Comparison of ENCODE assay signal across 8 mouse cellular contexts in the genomic region with DNA sequence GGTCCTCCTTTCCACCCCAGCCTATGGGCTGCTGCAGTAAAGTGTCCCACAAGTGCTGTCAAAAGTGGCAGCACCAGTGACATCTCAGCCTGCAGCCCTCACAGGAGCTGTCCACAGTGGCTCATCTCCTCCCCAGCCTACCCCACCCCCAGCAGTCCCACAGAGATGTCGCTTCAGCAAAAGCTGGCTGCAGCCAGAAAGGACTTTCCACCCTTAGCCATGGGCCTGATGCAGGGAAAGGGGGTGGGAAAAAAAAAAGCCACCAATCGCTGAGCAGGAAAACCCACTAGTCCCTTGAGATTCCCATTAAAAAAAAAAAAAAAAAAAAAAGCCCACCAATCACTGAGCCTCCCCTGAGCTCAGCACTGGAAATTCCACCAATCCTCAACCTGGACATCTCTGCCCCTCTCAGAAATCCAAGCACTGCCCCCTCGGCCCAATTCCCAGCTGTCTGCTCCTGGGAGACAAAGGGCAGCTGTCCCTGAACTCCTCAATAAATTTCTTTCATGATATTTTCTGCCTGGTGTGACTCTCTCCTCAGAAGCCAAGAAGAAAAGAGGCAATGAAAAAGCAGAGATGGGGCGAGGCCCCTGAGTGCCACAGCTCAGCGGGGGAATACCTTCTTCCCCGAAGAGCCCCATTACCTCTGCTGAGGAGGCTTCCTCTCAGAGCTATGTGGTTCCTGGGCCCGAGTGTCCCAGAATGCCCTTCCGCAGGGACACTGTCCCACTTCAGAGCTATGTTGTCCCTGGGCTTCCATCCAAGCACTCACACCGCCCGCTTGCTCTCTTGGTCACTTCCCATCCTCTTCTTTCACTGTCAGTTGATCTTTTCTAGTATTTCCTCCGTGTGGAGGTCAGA. TPM values are rescaled to one million over a fixed set of nuclear protein-coding genes. Genes with fewer than 3 reads are reported as not detected.
A peak's percentile ranks its signal among the peaks of the same experiment; 100 is the strongest.
DNase-seq lines count a peak whose midpoint lies in the region; ATAC-seq and TF ChIP-seq lines count a peak whose summit lies in the region.

No protein-coding gene starts in this region.

- peak; percentile 68 for ATAC-seq in lung, embryonic 14.5 days (ENCODE audit: insufficient read depth)

- no peaks in the 10 kb centered on the region for H3K27me3 ChIP-seq in kidney, adult 2 months (replicated peaks; ENCODE audit: control insufficient read depth, insufficient read depth, low read length)
- H3K27me3 ChIP-seq in lung, embryonic 14.5 days (ENCODE audit: insufficient read depth, low read length), result no peaks in the 10 kb centered on the region

- H3K9me3 ChIP-seq in lung, embryonic 14.5 days (ENCODE audit: low read depth, low read length), result no peaks in the 10 kb centered on the region

- no peak overlapping the region for H3K4me3 ChIP-seq in kidney, adult 2 months (ENCODE audit: insufficient read depth, low read depth, low read length)
- no peak overlapping the region for H3K4me3 ChIP-seq in lung, embryonic 14.5 days (ENCODE audit: low read depth, low read length)

- no peak overlapping the region for H3K9ac ChIP-seq in lung, embryonic 14.5 days

- DNase-seq in left cerebral cortex, postnatal 10 days (ENCODE audit: extremely low spot score in 1 of 2, low spot score in 2 of 2), result peak; percentile 54 to 75
- DNase-seq in left cerebral cortex, adult 8-10 months (ENCODE audit: low spot score in 2 of 2), result no peak
- peak; percentile 54 for DNase-seq in embryo, embryonic 10 days (ENCODE audit: low spot score)
- peak; percentile 82 to 83 for DNase-seq in heart, adult 9 months (ENCODE audit: low spot score in 2 of 2)
- peak; percentile 86 for DNase-seq in kidney, adult 2 months
- DNase-seq in lung, embryonic 14.5 days, result peak; percentile 77
- peak; percentile 63 for DNase-seq in retina, embryonic 14.5 days (ENCODE audit: low spot score)
- DNase-seq in spleen, postnatal 36 days (ENCODE audit: low spot score in 2 of 2), result no peak

- H3K36me3 ChIP-seq in kidney, adult 2 months (ENCODE audit: control insufficient read depth, insufficient read depth, low read length), result no peaks in the 10 kb centered on the region
- peaks cover 57% of the 10 kb centered on the region for H3K36me3 ChIP-seq in lung, embryonic 14.5 days (ENCODE audit: insufficient read depth)

- peak overlapping the region; percentile 49; the same call in 1 of the 2 replicates for H3K27ac ChIP-seq in kidney, adult 2 months (ENCODE audit: insufficient read depth, low read depth, low read length)
- peak overlapping the region; percentile 72 for H3K27ac ChIP-seq in lung, embryonic 14.5 days (ENCODE audit: low read depth)

- 0 out of 2 replicates have a peak, but pooled peaks cover 3% of the 10 kb centered on the region for H3K4me1 ChIP-seq in kidney, adult 2 months (ENCODE audit: control insufficient read depth, insufficient read depth, low read length)
- H3K4me1 ChIP-seq in lung, embryonic 14.5 days (ENCODE audit: insufficient read depth), result peaks cover 5% of the 10 kb centered on the region; the same call in 1 of the 2 replicates

- 24% methylated on average over 11 of the region's 11 CpGs for WGBS in kidney, adult 2 months
- 36% methylated on average over 11 of the region's 11 CpGs for WGBS in lung, embryonic 14.5 days

- intact Hi-C loops in left cerebral cortex, postnatal 10 days (cut with DNase I), result no loop called here

- TF ChIP-seq POLR2A in kidney, adult 2 months (IDR thresholded peaks at IDR 0.05; ENCODE audit: low read depth, low read length), result no peak

- peak overlapping the region; percentile 94; the same call in 1 of the 2 replicates for H3K4me2 ChIP-seq in lung, embryonic 14.5 days

- TF ChIP-seq CTCF in kidney, adult 2 months (conservative IDR thresholded peaks at IDR 0.05; ENCODE audit: insufficient read depth, insufficient read length, low read depth, low read length), result no peak
- no peak for TF ChIP-seq CTCF in lung, embryonic 14.5 days (IDR thresholded peaks at IDR 0.05; ENCODE audit: low read depth)

RNA-seq across cellular contexts. Expression of gene Mydgf, which starts 1.8 kb away (rescaled TPM):
- 10 to 100 TPM; 49.4 to 51.4 TPM for total RNA-seq in left cerebral cortex, postnatal 10 days (2021)
- 10 to 100 TPM; 36.8 to 38.3 (median 37.5) TPM for total RNA-seq in left cerebral cortex, adult 8-10 months (2022)
- polyA plus RNA-seq in kidney, adult 2 months (2012; rRNA removed), result 60.6 and 71.7 TPM in 2 replicates
- 93.0 and 95.3 TPM in 2 replicates for polyA plus RNA-seq in lung, embryonic 14.5 days (2014; fragmentation: Nextera tagmentation; extraction: Ambion mirVana)

RNA-seq across cellular contexts. Expression of gene Tnfaip8l1, which starts 23.2 kb away (rescaled TPM):
- total RNA-seq in left cerebral cortex, postnatal 10 days (2021), result 10 to 100 TPM in 1 of 2 experiments, 1 to 10 TPM in 1; 9.3 to 11.1 TPM
- total RNA-seq in left cerebral cortex, adult 8-10 months (2022), result 1 to 10 TPM; 6.1 to 8.9 (median 7.1) TPM
- polyA plus RNA-seq in kidney, adult 2 months (2012; rRNA removed), result 1.7 and 2.7 TPM in 2 replicates
- polyA plus RNA-seq in lung, embryonic 14.5 days (2014; fragmentation: Nextera tagmentation; extraction: Ambion mirVana), result 14.5 and 16.2 TPM in 2 replicates

RNA-seq across cellular contexts. Expression of gene Dpp9, which starts 33.2 kb away (rescaled TPM):
- total RNA-seq in left cerebral cortex, postnatal 10 days (2021), result 10 to 100 TPM; 43.8 to 44.8 TPM
- 10 to 100 TPM; 56.1 to 61.3 (median 59.8) TPM for total RNA-seq in left cerebral cortex, adult 8-10 months (2022)
- 35.6 and 40.9 TPM in 2 replicates for polyA plus RNA-seq in kidney, adult 2 months (2012; rRNA removed)
- polyA plus RNA-seq in lung, embryonic 14.5 days (2014; fragmentation: Nextera tagmentation; extraction: Ambion mirVana), result 37.9 and 41.3 TPM in 2 replicates

RNA-seq across cellular contexts. Expression of gene Sema6b, which starts 45.4 kb away (rescaled TPM):
- total RNA-seq in left cerebral cortex, postnatal 10 days (2021), result 100 to 1,000 TPM; 119 to 123 TPM
- total RNA-seq in left cerebral cortex, adult 8-10 months (2022), result 100 to 1,000 TPM; 116 to 130 (median 121) TPM
- 3.8 and 4.1 TPM in 2 replicates for polyA plus RNA-seq in kidney, adult 2 months (2012; rRNA removed)
- polyA plus RNA-seq in lung, embryonic 14.5 days (2014; fragmentation: Nextera tagmentation; extraction: Ambion mirVana), result 1.7 and 1.8 TPM in 2 replicates

Comparison
In these comparisons a context has a peak if more than half of its experiments do, and no peak if none do; other contexts are left out.
1. DNase-seq: peak in left cerebral cortex, postnatal 10 days (2 of 2), embryo, embryonic 10 days (single experiment), heart, adult 9 months (2 of 2), kidney, adult 2 months (single experiment), lung, embryonic 14.5 days (single experiment) and retina, embryonic 14.5 days (single experiment); none in left cerebral cortex, adult 8-10 months (0 of 2) and spleen, postnatal 36 days (0 of 2).